Mouse (Mus musculus) spleen, postnatal 36 days (tissue): Measurements from ENCODE around the gene Fam155a.

Experiments used
- DNase-seq, 2 experiments: peaks; one replicate each; pipeline ENCODE4 v3.0.0; 2022; ENCODE audit warnings: low spot score in 2 of 2, mixed read lengths in 1 of 2

The Fam155a gene

DNA sequence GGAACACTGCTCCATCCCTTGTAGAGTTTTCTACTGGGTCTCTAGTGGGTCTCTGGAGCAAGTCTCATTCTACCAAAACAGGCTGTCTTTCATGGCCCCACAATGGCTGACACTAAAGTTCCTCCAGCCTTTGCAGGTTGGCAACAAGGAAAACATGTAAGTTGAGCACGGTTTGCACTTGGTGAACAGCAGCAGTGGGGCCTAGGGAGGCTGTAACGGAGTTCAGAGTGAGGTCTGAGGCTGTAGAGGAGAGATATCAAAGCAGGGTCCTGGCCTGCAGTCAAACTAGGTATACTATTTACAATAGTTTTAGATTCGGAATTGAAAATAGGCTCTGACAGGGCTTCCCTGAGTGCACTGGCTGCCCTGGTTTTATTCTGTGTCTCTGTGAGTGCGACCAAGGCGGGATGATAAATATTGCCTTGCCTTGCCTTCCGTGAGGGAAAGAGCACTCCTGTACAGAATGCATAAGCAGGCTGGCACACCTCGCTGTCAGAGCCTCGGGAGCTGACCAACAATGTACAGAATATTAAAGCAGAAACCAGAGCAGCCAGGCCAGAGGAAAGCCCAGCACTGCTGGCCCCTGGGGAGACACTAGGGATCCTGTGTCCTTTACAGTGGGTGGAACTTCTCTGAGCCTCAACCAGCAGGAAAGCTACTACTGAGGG lies 277.3 kb downstream of the Fam155a start:
- DNase-seq, result no peak

DNA sequence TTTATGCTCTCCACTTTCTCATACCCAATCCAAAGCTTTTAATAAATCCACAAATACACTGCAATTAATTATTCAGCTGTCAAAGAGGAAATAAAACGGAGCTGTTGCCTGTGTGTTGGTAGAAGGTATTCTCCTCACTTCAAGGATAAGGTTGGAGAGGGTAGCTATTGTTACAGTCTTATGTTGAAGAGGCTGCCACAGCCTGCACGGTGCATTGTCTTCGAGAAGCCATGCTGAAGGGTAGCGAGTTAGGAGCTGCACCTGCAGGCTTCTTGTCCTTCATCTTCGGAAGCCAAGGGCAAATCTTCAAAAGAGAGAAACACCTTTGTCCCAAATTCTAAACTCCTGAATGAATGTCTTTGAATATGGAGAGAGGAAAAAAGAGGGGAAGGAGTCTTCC lies 288.4 kb downstream of the Fam155a start:
- no peak for DNase-seq

DNA sequence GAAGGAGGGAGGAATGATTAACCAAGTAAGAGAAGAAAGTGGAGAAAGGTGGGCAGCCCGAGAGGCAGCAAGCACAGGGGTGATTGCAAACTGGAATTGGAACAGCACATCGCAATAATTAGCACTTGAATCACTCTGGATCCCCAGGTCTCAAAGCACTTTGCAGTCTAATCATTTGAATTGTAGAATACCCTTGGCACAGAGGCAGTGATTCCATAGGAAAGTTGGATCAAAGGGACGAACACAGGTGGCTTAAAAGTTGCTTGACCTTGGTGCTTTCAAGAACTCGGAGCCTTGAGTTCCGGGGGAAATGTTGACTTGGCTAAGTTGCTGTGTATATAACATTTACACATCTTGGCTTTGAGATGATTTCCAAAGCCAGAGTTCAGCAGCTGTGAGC lies 299.7 kb downstream of the Fam155a start:
- no peak for DNase-seq

DNA sequence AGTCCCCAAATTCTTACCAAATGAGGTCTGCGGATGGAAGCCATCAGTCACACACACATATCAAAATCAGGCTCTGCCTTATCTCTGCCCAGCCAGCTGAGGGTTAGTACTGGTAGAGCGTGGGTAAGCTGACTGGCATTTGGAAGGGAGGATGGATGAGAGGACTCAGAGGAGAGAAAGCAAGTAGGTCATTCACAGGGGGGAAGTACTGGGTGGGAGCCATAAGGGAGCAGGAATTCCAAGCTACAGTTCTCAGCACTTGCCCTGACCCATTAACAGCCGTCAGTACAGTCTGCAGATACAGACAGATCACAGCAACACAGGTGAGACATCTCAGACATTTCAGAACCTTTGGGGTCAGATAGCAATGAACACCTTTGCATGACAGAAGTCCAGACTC lies 300.8 kb downstream of the Fam155a start:
- DNase-seq, result no peak

GRCm38 (mm10) chr8:9461111-9461510 lies 309.9 kb downstream of the Fam155a start:
- DNase-seq, result no peak

DNA sequence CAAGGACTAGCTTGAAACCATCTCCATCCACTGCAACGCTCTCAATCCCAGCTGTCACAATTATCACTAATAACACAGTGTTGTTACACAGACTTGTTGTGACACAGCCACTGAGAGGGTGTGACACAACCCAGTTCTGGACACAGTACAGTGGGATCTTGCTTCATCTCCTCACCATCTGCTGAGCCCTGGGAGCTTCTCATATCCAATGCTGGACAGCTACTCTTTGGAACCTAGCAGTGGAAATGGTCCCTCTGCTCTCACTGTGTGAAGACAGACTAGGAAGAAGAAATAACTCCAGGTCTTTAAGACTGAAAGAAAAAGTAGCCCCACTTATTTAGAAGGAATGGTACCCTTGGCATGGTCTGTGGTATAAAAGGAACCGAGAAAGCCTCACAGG lies 310.3 kb downstream of the Fam155a start:
- DNase-seq, result no peak

GRCm38 (mm10) chr8:9458614-9459013 lies 312.3 kb downstream of the Fam155a start:
- DNase-seq, result no peak

- no peak for DNase-seq
Measured at GRCm38 (mm10) chr8:9455138-9455537, 315.8 kb downstream of the Fam155a start.

DNA sequence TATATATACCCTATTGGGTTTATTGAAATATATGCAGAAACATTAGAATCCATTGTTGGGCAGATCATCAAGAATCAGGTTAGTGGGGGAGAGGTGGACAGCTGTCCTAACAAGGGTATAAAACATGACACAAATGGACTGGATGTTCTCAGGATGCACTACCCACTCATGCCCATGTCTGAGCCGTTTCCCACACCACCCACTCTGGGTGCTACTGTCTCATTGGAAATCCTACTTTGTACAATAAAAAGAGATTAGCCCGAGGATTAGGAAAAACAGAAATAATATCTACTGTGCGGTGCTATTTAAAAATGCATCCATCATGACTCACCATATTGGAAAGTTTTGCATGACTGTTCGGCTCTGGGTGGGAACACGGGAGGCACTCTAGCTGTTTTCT lies 317.2 kb downstream of the Fam155a start:
- DNase-seq, result no peak

DNA sequence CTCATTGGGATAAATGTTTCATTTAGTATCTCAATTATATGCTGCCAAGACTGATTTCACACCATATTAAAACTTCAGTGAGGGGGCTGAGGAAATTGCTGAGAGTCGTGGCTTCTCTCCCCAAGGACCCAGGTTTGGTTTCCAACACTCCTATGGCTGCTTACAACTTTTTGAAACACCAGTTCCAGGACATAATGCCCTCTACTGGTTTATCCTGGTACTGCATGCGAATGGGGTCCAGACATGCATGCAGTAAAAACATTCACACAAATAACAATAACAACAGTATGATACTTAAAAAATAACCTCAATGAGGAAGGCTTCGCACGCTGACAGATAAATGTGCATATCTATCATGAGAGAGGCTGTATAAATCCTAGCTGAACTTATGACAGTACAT lies 319.4 kb downstream of the Fam155a start:
- no peak for DNase-seq

DNA sequence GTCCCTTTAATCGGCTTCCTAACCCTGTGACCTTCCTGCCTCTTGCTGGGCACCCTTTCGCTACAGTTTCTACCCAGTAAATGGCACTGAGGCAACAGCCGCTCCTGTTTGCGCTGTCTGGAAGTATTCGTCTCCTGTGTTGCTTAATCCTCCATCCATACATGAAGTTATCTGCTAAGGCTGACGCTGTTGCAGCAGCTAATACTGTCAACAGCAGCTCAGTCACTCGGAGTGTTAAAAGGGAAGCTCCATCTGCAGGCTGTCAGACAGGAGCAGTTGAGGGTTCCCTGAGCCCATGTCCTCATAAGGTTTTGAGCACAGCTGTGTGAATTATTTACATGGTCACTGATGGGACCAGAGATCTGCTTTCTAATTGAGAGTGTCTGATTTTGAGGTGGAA lies 322.3 kb downstream of the Fam155a start:
- DNase-seq, result no peak

GRCm38 (mm10) chr8:9437822-9438221 lies 333.1 kb downstream of the Fam155a start:
- DNase-seq, result no peak

- DNase-seq, result no peak
Measured at GRCm38 (mm10) chr8:9435501-9435900, 335.5 kb downstream of the Fam155a start.

DNA sequence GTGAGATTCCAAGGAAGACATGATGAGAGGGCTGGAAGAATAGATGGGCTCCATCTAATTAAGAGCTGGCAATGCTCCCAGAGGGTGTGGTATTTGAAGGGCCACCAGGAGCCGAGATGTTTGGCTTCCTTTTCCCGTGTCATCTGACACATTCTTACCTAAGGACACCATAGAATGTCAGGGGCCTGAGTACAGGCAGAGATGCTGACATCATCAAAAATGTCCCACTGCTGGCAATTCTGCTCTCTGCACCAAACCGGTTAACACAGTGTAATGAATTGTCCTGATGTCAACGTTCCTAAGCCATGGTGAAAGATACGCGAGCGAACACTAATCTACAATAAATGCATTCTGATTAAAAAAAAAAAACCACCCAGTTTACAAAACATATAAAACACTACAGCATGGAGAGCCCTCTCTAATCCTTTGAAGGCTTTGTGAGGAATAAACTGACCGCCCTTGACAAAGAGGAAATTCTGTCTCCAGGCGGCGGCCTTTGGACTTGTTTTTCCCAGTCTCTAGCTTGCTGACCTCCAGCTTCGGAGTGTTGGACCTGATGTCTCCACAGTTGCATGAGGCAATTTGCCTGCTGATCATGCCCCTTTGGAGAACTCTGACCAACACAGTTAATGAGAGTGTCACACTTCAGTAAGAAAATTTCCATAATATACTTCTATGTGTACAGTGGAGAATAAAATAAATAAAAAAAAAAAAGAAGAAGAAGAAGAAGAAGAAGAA lies 338.2 kb downstream of the Fam155a start:
- no peak for DNase-seq

DNA sequence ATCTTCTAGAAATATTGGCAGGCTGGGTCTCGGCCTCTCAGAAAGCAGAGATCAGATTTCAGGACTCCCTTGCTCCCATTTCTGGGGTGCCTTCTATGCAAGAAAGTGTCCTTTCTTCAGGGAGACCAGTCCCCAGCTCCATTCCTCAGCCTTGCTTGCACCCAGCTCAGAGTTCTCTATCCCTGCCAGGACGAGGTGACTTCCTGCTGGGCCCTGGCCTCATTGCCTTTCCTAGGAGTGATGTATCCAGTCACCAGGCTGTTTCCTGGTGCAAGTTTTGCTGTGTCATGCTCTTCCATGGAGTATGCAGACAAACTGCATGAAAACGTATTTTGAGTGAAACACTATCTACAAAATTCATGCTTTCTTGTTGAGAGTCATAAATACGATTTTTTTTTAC lies 342.1 kb downstream of the Fam155a start:
- no peak for DNase-seq

GRCm38 (mm10) chr8:9424069-9424468 lies 346.9 kb downstream of the Fam155a start:
- DNase-seq, result no peak

DNA sequence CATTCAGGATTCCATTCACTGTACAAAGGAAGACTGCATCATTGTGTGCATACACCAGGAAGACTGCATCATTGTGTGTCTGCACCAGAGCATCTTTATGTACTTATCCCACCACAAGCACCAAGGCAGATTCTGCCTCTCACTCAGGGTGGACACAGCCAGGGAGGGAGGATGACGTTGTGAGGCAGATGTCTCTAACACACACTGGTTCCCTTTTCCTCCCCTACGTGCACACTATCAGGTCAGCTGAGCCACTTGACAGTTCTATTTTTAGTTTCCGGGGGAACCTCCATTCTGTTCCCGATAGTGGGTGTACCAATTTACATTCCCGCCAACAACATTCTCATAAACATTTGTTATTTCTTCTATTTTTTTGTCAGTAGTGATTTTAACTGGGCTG lies 347.4 kb downstream of the Fam155a start:
- DNase-seq, result no peak

- DNase-seq, result no peak
Measured at GRCm38 (mm10) chr8:9423184-9423583, 347.8 kb downstream of the Fam155a start.

DNA sequence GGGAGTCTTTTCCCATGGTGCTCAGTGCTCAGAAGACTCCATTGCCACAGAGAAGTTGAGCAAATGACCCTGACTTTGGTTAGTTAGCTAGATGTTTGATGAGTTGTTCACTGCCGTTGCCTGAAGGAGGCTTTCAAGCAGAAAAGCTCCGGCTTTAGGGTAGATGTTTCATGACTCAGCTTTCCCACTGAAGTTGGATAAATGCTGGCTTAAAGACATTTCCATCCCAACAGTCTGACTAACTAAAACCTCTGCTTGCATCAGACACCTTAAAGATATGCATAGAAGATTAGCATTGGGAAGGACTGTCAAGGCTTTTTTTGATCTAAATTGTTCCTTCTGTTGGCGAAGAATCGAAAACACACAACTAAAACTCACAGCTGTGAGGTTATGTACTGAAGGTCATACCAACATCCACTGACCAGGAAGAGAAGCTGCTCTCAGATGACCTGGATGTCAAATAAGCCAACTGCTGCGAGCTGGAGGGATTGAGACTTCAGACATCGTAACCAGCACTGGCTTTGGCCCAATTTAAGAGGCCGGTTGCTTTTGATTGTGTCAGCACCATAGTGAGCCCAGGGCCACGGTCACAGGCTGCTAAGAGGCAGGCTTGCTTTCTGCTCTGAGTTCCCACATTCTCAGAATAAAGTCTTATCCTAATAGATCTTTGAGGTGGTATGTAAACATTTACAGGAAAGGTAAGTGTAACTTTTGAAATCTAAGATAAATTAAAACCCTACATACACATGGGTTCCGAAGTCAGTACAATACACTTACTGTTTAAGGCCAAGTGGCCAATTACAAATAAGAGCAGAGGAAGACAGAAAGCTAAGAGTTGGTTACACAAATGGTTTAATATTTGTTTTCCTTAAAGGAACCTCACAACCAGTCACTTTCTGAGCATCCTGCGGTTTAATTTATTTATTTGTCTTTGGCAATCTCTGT lies 351.8 kb downstream of the Fam155a start:
- no peak for DNase-seq

GRCm38 (mm10) chr8:9416189-9416588 lies 354.8 kb downstream of the Fam155a start:
- DNase-seq, result no peak

DNA sequence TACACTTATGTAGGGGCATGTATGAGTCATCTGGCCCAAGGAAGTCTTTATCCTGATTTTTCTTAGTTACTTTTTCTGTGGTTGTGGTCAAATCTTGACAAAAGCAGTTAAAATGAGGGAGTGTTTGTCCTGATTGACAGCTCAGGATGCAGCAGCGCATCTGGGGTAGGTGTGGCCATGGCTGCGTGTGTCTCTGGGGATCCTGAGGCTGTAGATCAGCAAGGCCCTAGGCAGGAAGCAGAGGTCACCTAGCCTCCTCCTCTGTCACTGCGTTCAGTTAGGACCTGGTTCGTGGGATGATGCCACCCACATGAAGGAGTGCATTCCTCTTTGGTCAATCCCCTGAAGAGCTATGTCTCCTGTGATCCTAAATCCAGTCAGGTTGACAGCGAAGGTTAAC lies 362.5 kb downstream of the Fam155a start:
- DNase-seq, result no peak

DNA sequence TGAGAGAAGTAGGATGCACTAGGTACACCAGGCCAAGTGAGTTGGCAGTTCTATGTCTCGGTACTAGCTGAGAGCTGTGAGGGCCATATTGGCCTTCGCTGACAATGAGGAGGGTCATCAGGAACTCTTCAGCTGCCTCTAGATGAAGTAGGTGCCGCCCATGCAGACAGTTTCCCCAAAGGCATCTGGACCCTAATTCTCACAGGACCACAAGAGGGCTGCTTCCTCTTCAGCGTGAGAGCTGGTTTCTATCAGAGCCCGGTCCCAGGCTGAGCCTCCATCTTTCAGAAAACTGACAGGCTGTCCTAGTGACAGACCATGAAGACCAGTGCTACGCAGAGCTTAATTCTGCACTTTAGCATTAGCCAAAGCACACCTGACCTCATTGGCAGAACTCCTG lies 364.8 kb downstream of the Fam155a start:
- DNase-seq, result no peak
